Mouse (Mus musculus) right cerebral cortex, postnatal 4 days (tissue): ENCODE measurements around the gene Oasl2.
"Not testable (repeated sequence)": the region's sequence is repeated elsewhere in the genome, so short reads cannot be mapped to it uniquely, and the experiment has no call there.

Source experiments
- DNase-seq: peaks from one replicate; pipeline ENCODE4 v3.0.0-alpha.2; 2022

The Oasl2 gene

DNA sequence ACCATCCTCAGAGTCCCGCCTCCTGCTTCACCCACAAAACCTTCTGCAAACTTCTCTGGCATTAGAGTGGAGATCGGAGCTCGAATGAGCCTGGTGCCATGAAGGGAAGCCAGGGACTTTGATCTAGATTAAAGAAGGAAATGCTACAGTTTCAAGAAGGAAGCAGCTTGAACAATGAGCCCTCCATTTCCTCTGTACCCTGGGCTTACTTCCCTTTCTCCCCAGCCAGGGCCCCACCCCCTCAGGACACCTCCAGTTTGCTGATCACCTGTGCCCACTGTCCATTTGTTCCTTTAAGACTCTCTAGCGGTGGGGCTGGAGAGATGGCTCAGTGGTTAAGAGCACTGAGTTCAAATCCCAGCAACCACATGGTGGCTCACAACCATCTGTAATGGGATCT is 20.0 kb downstream of the Oasl2 start:
- no peak for DNase-seq

DNA sequence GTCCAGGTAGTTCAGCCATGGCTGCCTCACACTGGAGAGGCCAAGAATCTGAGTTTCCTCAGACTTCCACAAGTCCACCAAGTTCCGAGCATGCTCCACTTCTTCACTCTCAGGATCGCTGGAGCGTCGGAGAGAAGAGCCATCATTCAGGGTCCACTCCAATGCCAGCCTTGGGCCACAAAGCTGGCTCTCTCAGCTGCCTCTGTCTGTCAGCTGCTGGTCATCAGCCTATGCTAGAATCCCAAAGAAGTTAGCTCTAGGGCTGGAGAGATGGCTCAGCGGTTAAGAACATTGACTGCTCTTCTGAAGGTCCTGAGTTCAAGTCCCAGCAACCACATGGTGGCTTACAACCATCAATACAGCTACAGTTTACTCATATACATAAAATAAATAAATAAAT is 20.6 kb downstream of the Oasl2 start:
- DNase-seq = not testable (repeated sequence)

DNA sequence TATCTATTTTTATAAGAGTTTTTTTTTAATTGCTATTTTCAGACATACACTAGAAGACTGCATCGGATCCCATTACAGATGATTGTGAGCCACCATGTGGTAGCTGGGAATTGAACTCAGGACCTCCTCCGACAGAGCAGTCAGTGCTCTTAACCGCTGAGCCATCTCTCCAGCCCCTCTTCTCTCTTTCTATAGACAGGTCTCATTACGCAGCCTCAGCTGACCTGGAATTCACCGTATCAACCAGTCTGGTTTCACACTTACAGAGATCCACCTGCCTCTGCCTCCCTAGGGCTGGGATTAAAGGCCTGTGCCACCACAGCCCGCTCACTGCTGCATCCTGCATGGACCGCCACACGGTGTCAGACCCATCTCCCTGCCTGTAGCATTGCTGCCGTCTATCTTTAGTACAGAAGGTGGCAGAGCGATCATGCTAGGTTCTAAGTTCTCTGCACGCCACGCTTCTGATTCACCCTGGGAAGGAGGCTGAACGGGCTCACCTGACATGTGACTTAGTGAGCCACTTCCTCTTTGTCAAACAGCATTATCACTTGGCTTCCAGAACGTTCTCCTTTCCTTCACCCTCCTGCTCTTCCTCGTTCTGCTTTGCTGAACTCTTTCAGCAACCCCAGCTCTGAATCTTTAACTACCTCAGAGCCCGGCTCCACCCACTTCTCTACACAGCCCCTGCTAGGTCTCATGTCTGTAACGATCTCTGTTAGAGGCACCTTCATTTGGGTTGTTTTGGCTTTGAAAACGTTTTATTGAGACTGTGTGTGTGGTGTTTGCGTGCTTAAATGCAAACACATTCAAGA is 25.0 kb downstream of the Oasl2 start:
- DNase-seq = no peak

DNA sequence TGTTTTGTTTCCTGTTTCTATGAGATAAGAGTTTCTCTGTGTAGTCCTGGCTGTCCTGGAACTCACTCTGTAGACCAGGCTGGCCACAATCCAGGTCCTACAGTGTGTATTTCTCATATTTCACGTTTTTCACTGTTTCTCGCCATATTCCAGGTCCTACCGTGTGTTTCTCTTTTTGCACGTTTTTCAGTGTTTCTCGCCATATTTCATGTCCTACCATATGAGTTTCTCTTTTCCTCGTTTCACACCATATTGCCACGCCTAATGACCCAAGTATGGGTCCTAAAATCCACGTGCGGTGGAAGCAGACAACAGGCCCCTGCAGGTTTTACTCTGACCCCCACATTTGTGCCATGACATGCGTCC is 25.6 kb downstream of the Oasl2 start:
- DNase-seq = no peak

DNA sequence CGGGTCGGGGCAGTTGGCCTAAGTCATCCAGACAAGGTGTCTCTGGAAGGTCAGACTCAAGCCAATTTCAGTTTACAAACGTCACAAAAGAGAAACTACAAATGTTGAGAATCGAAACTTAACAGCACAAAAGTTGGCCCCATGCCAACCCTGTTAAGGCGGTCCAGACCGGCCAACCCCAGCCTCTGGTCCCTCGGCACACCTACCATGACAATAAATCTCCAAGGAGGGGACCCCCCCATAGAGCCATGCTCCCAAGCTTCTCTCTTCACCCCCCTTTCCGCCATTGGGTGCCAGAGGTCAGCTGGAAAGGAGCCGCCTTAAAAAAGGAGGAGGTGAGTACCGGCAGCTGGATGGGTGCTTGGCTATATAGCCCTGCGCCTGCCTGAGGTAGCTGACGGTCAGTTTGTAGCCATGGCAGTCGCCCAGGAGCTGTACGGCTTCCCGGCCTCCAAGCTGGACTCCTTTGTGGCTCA is 26.3 kb downstream of the Oasl2 start, which contains the start of gene Oasl1:
Oasl1 (plus strand) TSS at position 243 of the 476 bp plus-strand sequence.
- DNase-seq = peak; percentile 30

DNA sequence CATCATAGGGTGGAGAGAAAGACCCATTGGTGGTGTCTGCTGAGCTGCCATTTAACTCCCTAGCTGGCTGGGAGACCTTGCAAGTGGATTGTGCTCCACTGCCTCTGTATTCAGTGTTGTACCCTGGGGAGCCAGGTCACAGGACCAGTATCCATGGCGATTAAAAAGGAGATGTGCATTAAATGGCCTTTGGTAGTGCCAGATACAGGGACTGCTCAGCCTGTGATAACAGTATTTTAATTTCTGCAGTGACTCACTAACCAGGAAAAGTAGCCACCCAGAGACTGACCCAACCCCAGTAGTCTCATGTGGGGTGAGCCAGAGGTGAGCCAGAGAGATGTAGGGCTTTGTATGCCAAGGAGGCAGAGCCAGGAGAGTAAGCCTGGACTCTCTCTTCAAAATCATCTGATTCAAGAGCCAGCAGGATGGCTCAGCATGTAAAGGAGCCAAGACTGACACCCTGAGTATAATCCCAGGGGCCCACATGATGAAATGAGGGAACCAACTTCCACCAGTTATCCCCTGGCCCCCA is 29.5 kb downstream of the Oasl2 start:
- DNase-seq = no peak

DNA sequence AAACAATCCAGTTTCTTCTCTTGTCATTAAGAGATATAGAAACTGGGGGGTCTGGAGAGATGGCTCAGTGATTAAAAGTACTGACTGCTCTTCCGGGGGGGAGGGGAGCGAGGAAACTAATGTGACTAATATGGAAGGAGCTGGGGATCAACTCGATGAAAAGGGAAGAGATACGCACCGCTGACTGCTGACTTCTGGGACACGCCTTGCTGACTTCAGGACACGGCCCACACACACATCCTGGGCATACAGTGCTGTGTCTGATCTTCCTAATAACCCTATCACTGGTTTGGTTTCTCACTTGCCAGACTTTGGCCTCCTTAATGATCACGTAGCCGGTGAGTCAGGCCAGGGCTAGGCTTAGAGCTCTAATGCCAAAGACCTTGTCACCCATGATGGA is 30.0 kb downstream of the Oasl2 start:
- no peak for DNase-seq

DNA sequence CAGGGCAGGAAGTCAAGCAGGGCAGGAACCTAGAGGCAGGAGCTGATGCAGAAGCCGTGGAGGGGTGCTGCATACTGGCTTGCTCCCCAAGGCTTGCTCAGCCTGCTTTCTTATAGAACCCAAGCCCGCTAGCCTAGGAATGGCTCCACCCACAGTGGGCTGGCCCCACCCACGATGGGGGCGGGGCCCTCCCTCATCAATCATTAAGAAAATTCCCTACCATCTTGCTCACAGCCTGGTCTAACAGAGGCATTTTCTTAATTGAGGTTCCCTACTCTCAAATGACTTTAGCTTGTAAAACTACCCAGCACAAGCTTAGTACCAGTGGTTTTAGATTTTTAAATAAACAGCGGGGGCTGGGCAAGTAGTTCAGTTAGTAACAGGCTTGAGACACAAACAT is 34.9 kb downstream of the Oasl2 start:
- DNase-seq = no peak

DNA sequence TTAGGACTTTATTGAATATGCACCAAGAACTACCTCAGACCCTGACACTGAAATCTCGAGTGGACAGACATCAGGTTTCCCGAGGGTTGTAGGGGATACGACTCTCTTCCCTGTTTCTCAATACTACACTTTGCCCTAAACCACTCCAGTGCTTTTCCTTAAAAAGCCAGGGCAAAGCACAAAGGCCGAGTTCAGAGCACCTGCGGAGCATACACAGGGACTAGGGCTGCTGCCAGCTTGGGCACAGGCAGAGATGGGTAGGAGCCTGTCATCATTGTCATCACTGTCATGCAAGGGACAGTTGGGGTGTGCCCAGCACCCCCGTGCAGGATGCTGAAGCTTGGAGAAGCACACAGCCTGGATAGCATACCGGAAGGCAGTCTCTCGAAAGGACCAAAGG is 36.5 kb downstream of the Oasl2 start:
- DNase-seq = no peak

DNA sequence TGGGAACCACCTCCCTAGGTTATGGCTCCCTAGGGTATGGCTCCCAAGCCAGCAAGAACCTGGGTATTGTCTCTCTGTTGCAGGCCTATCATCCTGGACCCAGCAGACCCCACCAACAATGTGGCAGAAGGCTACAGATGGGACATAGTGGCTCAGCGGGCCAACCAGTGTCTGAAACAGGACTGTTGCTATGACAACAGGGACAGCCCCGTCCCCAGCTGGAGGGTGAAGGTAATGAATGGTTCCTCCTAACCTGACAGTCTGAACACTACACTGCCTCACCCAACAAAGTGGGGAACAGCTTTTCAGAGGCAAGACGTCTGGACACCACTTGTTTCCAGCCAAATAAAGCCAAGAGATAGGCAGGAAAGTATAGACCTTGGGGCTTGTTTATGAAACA is 39.1 kb downstream of the Oasl2 start:
- no peak for DNase-seq

DNA sequence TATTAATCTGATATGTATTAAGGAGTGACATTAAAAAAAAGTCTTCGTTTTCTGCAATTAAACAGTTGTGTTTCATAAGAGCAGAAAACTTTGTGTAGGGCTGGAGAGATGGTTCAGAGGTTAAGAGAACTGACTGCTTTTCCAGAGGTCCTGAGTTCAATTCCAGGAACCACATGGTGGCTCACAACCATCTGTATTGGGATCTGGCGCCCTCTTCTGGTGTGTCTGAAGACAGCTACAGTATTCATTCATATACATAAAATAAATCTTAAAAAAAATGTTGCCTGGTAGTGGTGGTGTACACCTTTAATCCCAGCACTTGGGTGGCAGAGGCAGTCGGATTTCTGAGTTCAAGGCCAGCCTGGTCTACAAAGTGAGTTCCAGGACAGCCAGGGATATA is 44.4 kb downstream of the Oasl2 start:
- not testable (repeated sequence) for DNase-seq

DNA sequence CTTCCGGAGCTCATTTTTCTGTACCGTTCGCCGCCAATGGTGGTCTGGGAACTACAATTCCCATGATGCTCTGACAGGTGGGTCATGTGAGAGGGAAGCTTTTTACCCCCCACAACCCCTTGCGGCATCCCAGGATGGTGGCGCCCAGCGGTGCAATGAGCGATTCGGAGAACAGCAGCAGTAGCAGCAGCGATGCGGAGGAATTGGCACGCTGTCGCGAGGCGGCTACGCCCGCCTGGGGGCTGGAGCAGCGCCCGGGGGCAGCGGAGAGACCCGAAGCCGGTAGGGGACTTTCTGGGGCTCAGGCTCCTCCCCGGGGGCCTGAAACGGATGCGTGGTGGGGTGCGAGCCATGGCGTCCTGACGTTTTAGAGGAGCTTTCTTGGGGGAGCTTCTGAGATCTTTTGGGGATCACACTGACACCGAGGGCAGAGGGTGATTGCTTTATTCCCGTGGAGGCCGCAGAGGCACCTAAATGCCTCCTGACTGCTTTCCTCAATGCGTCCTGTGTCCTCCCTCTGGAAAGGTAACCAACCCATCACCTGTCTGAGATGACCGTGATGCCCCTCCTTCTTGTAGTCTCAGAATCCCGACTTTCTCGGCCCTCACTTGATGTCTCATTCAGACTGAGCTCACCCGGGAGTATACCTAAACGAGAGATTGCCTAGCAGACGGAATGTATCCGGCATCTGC is 45.5 kb downstream of the Oasl2 start, which contains the start of gene 2210016L21Rik:
2210016L21Rik (plus strand) TSS at position 85 of the 692 bp plus-strand sequence.
- DNase-seq = peak; percentile 82

DNA sequence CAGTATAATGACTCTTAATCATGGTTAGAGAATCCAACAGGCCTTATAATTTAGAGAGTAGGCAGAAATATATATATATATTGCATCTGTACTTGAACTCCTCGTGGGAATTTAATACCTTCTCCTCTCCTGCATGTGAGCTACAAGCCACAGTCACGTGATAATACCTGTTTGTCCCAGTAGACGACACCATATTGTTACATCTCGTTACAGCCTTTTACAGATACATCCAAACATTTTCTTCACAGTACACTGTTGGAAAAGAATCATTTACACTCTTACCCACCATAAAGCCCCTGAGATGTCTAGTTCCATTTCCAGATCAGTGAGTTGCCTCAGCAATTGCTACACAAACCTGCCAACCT is 46.0 kb downstream of the Oasl2 start:
- DNase-seq = no peak

DNA sequence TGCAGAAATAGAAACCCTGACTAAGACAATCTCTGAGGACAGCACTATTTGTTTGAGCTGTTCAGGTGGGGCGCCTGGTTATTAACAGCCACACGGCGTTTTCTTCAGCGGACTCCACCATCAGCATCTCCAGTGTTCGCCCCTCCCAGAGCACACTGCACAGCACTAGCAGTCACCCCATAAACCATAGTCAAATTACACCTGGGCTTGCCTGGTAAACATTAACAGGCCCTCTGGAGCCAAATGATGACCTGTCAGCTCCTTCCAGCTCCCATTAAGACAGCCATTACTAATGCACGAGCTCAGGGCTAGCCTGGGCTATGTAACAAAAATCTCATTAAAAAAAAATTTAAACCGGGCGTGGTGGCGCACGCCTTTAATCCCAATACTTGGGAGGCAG is 48.3 kb downstream of the Oasl2 start:
- DNase-seq = no peak

DNA sequence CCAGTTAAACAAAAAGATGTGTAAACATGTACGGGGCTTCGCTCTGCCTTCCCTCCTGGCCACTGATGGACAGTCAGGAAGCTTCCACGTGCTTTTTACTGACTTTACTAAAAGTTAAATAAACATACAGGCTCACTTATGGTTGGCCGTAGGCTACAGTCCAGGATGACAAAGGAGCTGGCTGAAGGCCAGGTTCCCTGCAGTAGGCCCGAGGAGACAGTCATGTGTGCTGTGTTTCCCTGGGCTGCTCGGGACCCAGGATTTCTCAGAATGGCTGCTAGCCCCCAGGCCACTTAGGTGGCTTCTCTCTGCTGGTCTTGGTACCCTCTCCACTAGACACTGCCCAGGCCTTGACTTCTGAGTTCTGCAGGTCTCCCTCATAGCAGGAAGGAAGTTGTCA is 52.2 kb downstream of the Oasl2 start:
- DNase-seq = peak; percentile 45

DNA sequence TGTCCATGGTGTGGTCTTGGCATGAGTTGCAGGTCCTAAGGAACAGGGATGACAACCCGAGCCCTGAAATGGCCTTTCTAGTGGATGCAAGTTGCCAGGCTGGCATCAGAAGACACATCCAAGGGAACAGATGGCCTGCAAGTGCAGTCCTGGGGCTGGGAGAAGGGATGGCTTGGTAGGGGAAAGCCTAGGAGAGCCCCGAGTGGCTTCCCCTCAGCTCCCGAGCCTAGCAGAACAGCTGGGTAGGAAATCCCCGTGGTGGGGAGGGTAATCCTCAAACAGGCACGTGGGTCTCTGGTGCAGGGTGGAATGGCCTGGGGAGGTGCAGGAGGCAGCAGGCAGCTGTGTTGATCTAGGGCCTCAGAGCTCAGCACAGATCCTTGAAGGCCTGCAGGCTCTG is 52.6 kb downstream of the Oasl2 start:
- no peak for DNase-seq

DNA sequence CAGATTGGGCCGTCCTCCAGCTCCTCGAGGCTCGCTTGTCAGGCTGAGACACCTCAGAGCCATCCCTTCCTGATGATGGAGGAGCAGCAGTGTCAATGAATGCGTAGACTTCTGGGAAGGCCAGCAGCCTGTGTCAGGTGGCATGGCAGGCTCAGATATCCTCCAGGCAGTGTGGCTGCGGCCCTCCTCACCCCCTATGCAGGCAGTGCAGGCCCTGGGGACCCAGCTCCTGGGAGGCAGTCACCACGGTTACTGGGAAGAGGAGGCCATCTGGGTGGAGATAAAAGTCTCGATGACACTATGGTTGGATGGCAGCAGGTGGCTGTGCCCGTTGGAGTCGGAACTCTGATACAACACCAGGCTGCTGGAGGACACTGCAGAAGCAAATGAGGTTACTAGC is 53.1 kb downstream of the Oasl2 start:
- no peak for DNase-seq

DNA sequence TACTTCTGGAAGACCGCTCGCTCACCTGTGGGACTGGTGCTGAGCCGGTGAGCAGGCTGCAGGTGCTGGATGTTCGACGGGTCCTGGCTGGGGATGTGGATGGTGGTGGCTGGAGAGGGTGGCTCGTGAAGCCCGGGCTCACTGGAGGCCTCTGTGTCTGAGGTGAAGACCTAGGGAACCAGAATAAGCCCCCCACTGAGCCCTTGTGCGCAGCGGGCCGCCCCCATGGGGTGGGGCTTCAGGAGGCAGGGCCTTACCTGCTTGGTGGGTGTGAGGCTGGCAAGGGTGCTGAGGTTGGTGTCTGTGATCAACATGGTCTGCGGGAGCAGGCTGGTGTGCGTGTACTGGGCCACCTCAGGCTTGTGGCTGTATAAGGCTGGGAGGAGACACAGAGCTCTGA is 53.9 kb downstream of the Oasl2 start:
- no peak for DNase-seq

DNA sequence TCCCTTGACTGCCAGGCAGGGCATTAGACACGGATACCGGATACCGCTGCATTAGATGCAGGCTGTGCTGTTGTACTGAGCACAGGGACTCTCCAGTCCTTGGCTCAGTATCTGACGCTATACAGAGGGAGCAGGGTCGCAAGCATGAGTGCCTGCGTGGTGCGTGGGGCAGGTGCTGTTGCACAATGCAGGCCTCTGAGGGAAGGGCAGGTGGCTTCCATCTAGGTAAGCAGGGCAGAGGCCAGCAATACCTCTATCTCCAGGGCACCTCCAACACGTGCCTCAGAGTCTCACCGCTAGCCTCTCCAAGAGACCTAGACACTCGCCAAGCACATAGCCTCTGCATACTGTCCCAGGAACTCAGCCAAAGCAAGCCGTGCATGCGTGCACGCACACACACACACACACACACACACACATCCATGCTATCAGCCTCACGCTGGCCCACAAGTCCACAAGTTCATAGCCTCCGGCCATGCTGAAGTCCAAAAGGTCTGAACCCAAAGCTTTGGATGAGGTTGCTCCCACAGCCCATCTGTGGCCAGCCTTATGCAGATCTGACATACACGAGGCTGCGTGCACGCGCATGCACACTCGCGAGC is 54.6 kb downstream of the Oasl2 start:
- no peak for DNase-seq

DNA sequence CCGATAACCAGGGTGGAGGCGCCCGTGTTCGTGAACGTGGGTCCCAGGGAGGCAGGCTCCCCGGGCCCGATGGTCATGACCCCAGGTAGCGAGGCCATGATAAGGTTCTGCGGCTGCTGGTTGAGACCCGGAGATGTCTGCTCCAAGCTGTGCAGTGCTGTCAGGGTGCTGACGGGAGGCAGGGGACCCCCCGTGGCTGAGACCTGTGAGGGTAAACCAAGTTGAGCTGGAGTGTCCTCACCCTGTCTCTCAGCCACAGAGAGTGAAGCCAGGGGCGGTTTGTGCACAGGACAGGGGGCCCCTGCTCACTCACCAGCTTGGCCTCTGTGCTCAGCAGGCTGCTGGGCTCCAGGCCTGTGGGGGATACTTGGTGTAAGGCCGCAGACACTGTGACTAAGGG is 56.6 kb downstream of the Oasl2 start:
- no peak for DNase-seq

DNA sequence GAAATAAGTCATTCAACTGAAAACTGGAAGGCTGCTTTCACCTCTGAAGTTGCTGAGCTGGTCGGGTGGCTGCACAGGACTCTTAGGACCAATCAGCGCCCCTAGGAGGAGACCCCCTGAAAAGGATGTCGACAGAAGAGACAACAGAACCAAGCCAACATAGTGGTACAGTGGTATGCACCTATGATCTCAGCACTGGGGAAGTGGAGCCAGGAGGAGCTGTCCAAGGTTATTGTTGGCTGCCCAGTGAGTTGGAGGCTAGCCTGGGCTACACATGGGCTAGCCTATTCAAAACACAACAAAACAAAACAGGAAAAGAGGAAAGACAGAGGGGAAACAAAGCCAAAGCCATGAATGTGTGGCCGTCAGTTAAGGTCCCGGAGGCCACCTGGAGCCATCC is 61.3 kb downstream of the Oasl2 start:
- DNase-seq = no peak
